Comparison of ENCODE assay signal across 8 mouse cellular contexts in genomic region chr11:60210305-60210724, GRCm38 (mm10). TPM values are rescaled to one million over a fixed set of nuclear protein-coding genes. Genes with fewer than 3 reads are reported as not detected.
DNase-seq lines count a peak whose midpoint lies in the region; ATAC-seq and TF ChIP-seq lines count a peak whose summit lies in the region.

No protein-coding gene starts in this region.

- intact Hi-C loops in heart, postnatal 14 days (cut with DNase I): no loop called here

- DNase-seq in c-Kit-positive CD71-positive TER-119-positive erythroid progenitor cells, embryonic 14.5 days (ENCODE audit: low spot score): peak; percentile 95
- DNase-seq in forebrain, embryonic 14.5 days (ENCODE audit: low spot score): peak; percentile 96
- DNase-seq in heart, postnatal 14 days: peak; percentile 95 to 96
- DNase-seq in layer of hippocampus, adult 11-12 months (ENCODE audit: low spot score): peak; percentile 92
- peak; percentile 99 for DNase-seq in liver, postnatal 0 days

- H3K36me3 ChIP-seq in E14TG2a.4 (ENCODE audit: insufficient read depth, low read length): peaks cover 35% of the 10 kb centered on the region
- H3K36me3 ChIP-seq in forebrain, embryonic 14.5 days (ENCODE audit: control insufficient read depth, insufficient read depth, low read length): peaks cover 22% of the 10 kb centered on the region
- peaks cover 18% of the 10 kb centered on the region for H3K36me3 ChIP-seq in liver, postnatal 0 days (replicated peaks; ENCODE audit: insufficient read depth, low read length)
- H3K36me3 ChIP-seq in neural tube, embryonic 13.5 days: peaks cover 16% of the 10 kb centered on the region
- H3K36me3 ChIP-seq in testis, adult 2 months (ENCODE audit: control insufficient read depth, insufficient read depth, low read length): no peaks in the 10 kb centered on the region

- H3K4me2 ChIP-seq in forebrain, embryonic 14.5 days (ENCODE audit: low read length): peak overlapping the region; percentile 69
- H3K4me2 ChIP-seq in liver, postnatal 0 days (ENCODE audit: low read depth, low read length): peak overlapping the region; percentile 90
- peak overlapping the region; percentile 64 for H3K4me2 ChIP-seq in neural tube, embryonic 13.5 days

- no peak; the same call in 1 of the 2 replicates for TF ChIP-seq EP300 in liver, postnatal 0 days (IDR thresholded peaks at IDR 0.05; ENCODE audit: low read depth)

- peak overlapping the region; percentile 90 for H3K27ac ChIP-seq in forebrain, embryonic 14.5 days (ENCODE audit: low read depth, low read length)
- H3K27ac ChIP-seq in liver, postnatal 0 days (ENCODE audit: low read depth): peak overlapping the region; percentile 93
- H3K27ac ChIP-seq in neural tube, embryonic 13.5 days (replicated peaks): peak overlapping the region; percentile 92
- peak overlapping the region; percentile 73 for H3K27ac ChIP-seq in testis, adult 2 months (ENCODE audit: control insufficient read depth, insufficient read depth, low read depth, low read length)

- ATAC-seq in forebrain, embryonic 14.5 days: peak; percentile 89
- peak; percentile 95 for ATAC-seq in liver, postnatal 0 days
- peak; percentile 83 for ATAC-seq in neural tube, embryonic 13.5 days (ENCODE audit: low read depth)

- TF ChIP-seq POLR2A in testis, adult 2 months (IDR thresholded peaks at IDR 0.05; ENCODE audit: control insufficient read depth, low read depth, low read length): no peak

- under 1% methylated on average over 47 of the region's 47 CpGs for WGBS in forebrain, embryonic 14.5 days
- WGBS in liver, postnatal 0 days (ENCODE audit: insufficient replicate concordance): under 1% methylated on average over 45 of the region's 47 CpGs
- WGBS in neural tube, embryonic 13.5 days: under 1% methylated on average over 47 of the region's 47 CpGs

- no peak for TF ChIP-seq CTCF in E14TG2a.4 (conservative IDR thresholded peaks at IDR 0.05; ENCODE audit: low read length)
- TF ChIP-seq CTCF in liver, postnatal 0 days (IDR thresholded peaks at IDR 0.05; ENCODE audit: low read depth): no peak
- no peak for TF ChIP-seq CTCF in testis, adult 2 months (IDR thresholded peaks at IDR 0.05; ENCODE audit: control insufficient read depth, insufficient read depth, insufficient replicate concordance, low read depth, low read length)

- H3K27me3 ChIP-seq in E14TG2a.4 (ENCODE audit: insufficient read depth, low read length): no peaks in the 10 kb centered on the region
- no peaks in the 10 kb centered on the region for H3K27me3 ChIP-seq in forebrain, embryonic 14.5 days (replicated peaks; ENCODE audit: control insufficient read depth, insufficient read depth, low read length)
- H3K27me3 ChIP-seq in liver, postnatal 0 days (ENCODE audit: insufficient read depth, low read length): no peaks in the 10 kb centered on the region
- H3K27me3 ChIP-seq in neural tube, embryonic 13.5 days: no peaks in the 10 kb centered on the region
- no peaks in the 10 kb centered on the region for H3K27me3 ChIP-seq in testis, adult 2 months (ENCODE audit: control insufficient read depth, insufficient read depth, low read length)

- H3K9ac ChIP-seq in forebrain, embryonic 14.5 days (ENCODE audit: low read length): peak overlapping the region; percentile 67
- H3K9ac ChIP-seq in liver, postnatal 0 days (replicated peaks): peak overlapping the region; percentile 69
- H3K9ac ChIP-seq in neural tube, embryonic 13.5 days: peak overlapping the region; percentile 63

- peak overlapping the region; percentile 78 for H3K4me3 ChIP-seq in E14TG2a.4 (replicated peaks; ENCODE audit: low read length)
- H3K4me3 ChIP-seq in forebrain, embryonic 14.5 days (ENCODE audit: low read depth, low read length): peak overlapping the region; percentile 43
- H3K4me3 ChIP-seq in liver, postnatal 0 days (ENCODE audit: low read depth, low read length): peak overlapping the region; percentile 56
- peak overlapping the region; percentile 45 for H3K4me3 ChIP-seq in neural tube, embryonic 13.5 days
- H3K4me3 ChIP-seq in testis, adult 2 months (ENCODE audit: control insufficient read depth, low read depth, low read length): peak overlapping the region; percentile 88

- peaks cover 86% of the 10 kb centered on the region for H3K4me1 ChIP-seq in E14TG2a.4 (replicated peaks; ENCODE audit: low read depth, low read length)
- peaks cover 42% of the 10 kb centered on the region for H3K4me1 ChIP-seq in forebrain, embryonic 14.5 days (ENCODE audit: control insufficient read depth, insufficient read depth, low read length)
- H3K4me1 ChIP-seq in liver, postnatal 0 days (ENCODE audit: insufficient read depth): peaks cover 68% of the 10 kb centered on the region
- H3K4me1 ChIP-seq in neural tube, embryonic 13.5 days (replicated peaks): peaks cover 79% of the 10 kb centered on the region
- peaks cover 23% of the 10 kb centered on the region for H3K4me1 ChIP-seq in testis, adult 2 months (ENCODE audit: control insufficient read depth, insufficient read depth, low read length)

- no peaks in the 10 kb centered on the region for H3K9me3 ChIP-seq in E14TG2a.4 (ENCODE audit: low read length)
- no peaks in the 10 kb centered on the region for H3K9me3 ChIP-seq in forebrain, embryonic 14.5 days (replicated peaks; ENCODE audit: control insufficient read depth, low read length)
- no peaks in the 10 kb centered on the region for H3K9me3 ChIP-seq in liver, postnatal 0 days (ENCODE audit: low read length)
- no peaks in the 10 kb centered on the region for H3K9me3 ChIP-seq in neural tube, embryonic 13.5 days

RNA-seq across cellular contexts. Expression of gene Srebf1, which starts 12.1 kb away (rescaled TPM):
- 42.6 and 44.3 TPM in 2 replicates for polyA plus RNA-seq in forebrain, embryonic 14.5 days (2014; fragmentation: Nextera tagmentation; extraction: Ambion mirVana)
- 10 to 100 TPM; 29.0 to 32.0 TPM for total RNA-seq in heart, postnatal 14 days (2021)
- polyA plus RNA-seq in liver, postnatal 0 days (2015; fragmentation: Nextera tagmentation; extraction: Ambion mirVana): 21.4 and 31.0 TPM in 2 replicates
- polyA plus RNA-seq in neural tube, embryonic 13.5 days (2015; fragmentation: Nextera tagmentation; extraction: Ambion mirVana): 30.6 and 38.5 TPM in 2 replicates
- polyA plus RNA-seq in testis, adult 2 months (2012; rRNA removed): 13.2 and 18.5 TPM in 2 replicates

Comparison
In these comparisons a context has a peak if more than half of its experiments do, and no peak if none do; other contexts are left out.
1. Peak in every context shown above with its lines: DNase-seq, ATAC-seq, H3K4me3 ChIP-seq and H3K27ac ChIP-seq.